Mouse (Mus musculus) ES-Bruce4 (cell line): ENCODE measurements around the gene Kynu. TPM values are rescaled to one million over a fixed set of nuclear protein-coding genes. Genes with fewer than 3 reads are reported as not detected.

Source experiments
- H3K27ac ChIP-seq: 2 replicates; pipeline ENCODE4 v1.5.1; 2012; ENCODE audit warnings: low read length, inconsistent platforms; ENCODE audit not compliant: insufficient read depth
- H3K27me3 ChIP-seq: 2 replicates; pipeline ENCODE4 v1.6.1; 2012; ENCODE audit warnings: mild to moderate bottlenecking, low read length, inconsistent platforms; ENCODE audit not compliant: control insufficient read depth, poor library complexity, insufficient read depth, severe bottlenecking
- H3K36me3 ChIP-seq: 2 replicates; pipeline ENCODE4 v1.6.1; 2012; ENCODE audit warnings: inconsistent platforms, mild to moderate bottlenecking, low read length, moderate library complexity; ENCODE audit not compliant: control insufficient read depth, poor library complexity, insufficient read depth, severe bottlenecking
- H3K4me1 ChIP-seq: one replicate; pipeline ENCODE4 v1.8.1; 2011; ENCODE audit warnings: low read length; ENCODE audit not compliant: control insufficient read depth, insufficient read depth
- H3K4me3 ChIP-seq: 2 replicates; pipeline ENCODE4 v1.5.1; 2011; ENCODE audit warnings: low read depth, mild to moderate bottlenecking, low read length
- H3K9ac ChIP-seq: 2 replicates; pipeline ENCODE4 v1.6.1; 2012; ENCODE audit warnings: low read depth, mild to moderate bottlenecking, inconsistent platforms; ENCODE audit not compliant: poor library complexity, severe bottlenecking
- H3K9me3 ChIP-seq: replicated peaks from 2 replicates; pipeline ENCODE4 v1.6.1; 2012; ENCODE audit warnings: mild to moderate bottlenecking, low read length, inconsistent platforms; ENCODE audit not compliant: control insufficient read depth, poor library complexity, insufficient read depth, severe bottlenecking
- CTCF ChIP-seq: IDR thresholded peaks from one replicate; pipeline ENCODE4 v1.8.1; 2011; ENCODE audit warnings: low read depth, low read length
- EP300 ChIP-seq: IDR thresholded peaks from 2 replicates; pipeline ENCODE4 v1.6.1; 2011; ENCODE audit warnings: low read depth, low read length; ENCODE audit not compliant: insufficient read depth
- POLR2A ChIP-seq: IDR thresholded peaks from one replicate; pipeline ENCODE4 v1.8.1; 2011; ENCODE audit warnings: low read length; ENCODE audit not compliant: insufficient read depth
- polyA plus RNA-seq: library from polyadenylated mRNA; stranded (reverse); fragments of >200 nt; gene quantifications from 2 replicates; pipeline ENCODE4 v1.2.4, GENCODE M21; 2011; ENCODE audit warnings: low read depth; ENCODE audit not compliant: missing spikeins, insufficient read depth, insufficient read length

Gene Kynu
- polyA plus RNA-seq, 1 experiment = 0.87 TPM

GRCm38 (mm10) chr2:43546448-43546847 is 8.7 kb upstream of the Kynu start:
- no peak overlapping the region for H3K27ac ChIP-seq

GRCm38 (mm10) chr2:43554216-43554615 is 913 bp upstream of the Kynu start:
- Histone ChIP-seq H3K4me3 (no peak overlapping the region), H3K4me1 (no peaks in the 10 kb centered on the region), H3K9me3 (no peaks in the 10 kb centered on the region), H3K27ac (no peak overlapping the region), H3K36me3 (no peaks in the 10 kb centered on the region), H3K9ac (no peak overlapping the region), H3K27me3 (no peaks in the 10 kb centered on the region)
- TF ChIP-seq EP300 = no peak
- no peak for TF ChIP-seq CTCF
- TF ChIP-seq POLR2A = no peak

More at GRCm38 (mm10) chr2:43546448-43546847, 8.7 kb upstream of the Kynu start:
- Histone ChIP-seq H3K4me3 (no peak overlapping the region), H3K4me1 (no peaks in the 10 kb centered on the region), H3K9ac (no peak overlapping the region), H3K27me3 (no peaks in the 10 kb centered on the region), H3K9me3 (no peaks in the 10 kb centered on the region), H3K36me3 (no peaks in the 10 kb centered on the region)
- TF ChIP-seq CTCF = no peak
- TF ChIP-seq POLR2A = no peak
- TF ChIP-seq EP300 = no peak

- H3K9me3 ChIP-seq = no peaks in the 10 kb centered on the region
- TF ChIP-seq POLR2A = no peak
- TF ChIP-seq EP300 = no peak
- TF ChIP-seq CTCF = no peak
- no peaks in the 10 kb centered on the region for H3K27me3 ChIP-seq
- H3K4me1 ChIP-seq = no peaks in the 10 kb centered on the region
- no peak overlapping the region for H3K4me3 ChIP-seq
- H3K9ac ChIP-seq = no peak overlapping the region
- no peak overlapping the region for H3K27ac ChIP-seq
- no peaks in the 10 kb centered on the region for H3K36me3 ChIP-seq
Measured at GRCm38 (mm10) chr2:43555889-43556285, 758 bp downstream of the Kynu start.

GRCm38 (mm10) chr2:43556985-43557384 is 1.9 kb downstream of the Kynu start:
- H3K27ac ChIP-seq = no peak overlapping the region
- no peaks in the 10 kb centered on the region for H3K27me3 ChIP-seq
- H3K4me3 ChIP-seq = no peak overlapping the region
- H3K9ac ChIP-seq = no peak overlapping the region
- no peaks in the 10 kb centered on the region for H3K36me3 ChIP-seq
- TF ChIP-seq CTCF = no peak
- no peak for TF ChIP-seq EP300
- TF ChIP-seq POLR2A = no peak
- no peaks in the 10 kb centered on the region for H3K9me3 ChIP-seq
- H3K4me1 ChIP-seq = no peaks in the 10 kb centered on the region

GRCm38 (mm10) chr2:43561209-43561608 is 6.1 kb downstream of the Kynu start:
- TF ChIP-seq EP300 (no peak), CTCF (no peak), POLR2A (no peak)
- Histone ChIP-seq H3K4me3 (no peak overlapping the region), H3K4me1 (no peaks in the 10 kb centered on the region), H3K9ac (no peak overlapping the region), H3K36me3 (no peaks in the 10 kb centered on the region), H3K27ac (no peak overlapping the region), H3K27me3 (no peaks in the 10 kb centered on the region), H3K9me3 (no peaks in the 10 kb centered on the region)

GRCm38 (mm10) chr2:43562779-43563178 is 7.7 kb downstream of the Kynu start:
- Histone ChIP-seq H3K36me3 (no peaks in the 10 kb centered on the region), H3K27me3 (no peaks in the 10 kb centered on the region), H3K27ac (no peak overlapping the region), H3K9ac (no peak overlapping the region), H3K9me3 (no peaks in the 10 kb centered on the region), H3K4me3 (no peak overlapping the region), H3K4me1 (no peaks in the 10 kb centered on the region)
- TF ChIP-seq EP300 (no peak), POLR2A (no peak), CTCF (no peak)
